Mouse (Mus musculus): ENCODE measurements around the gene Ncan.

Gene Ncan

DNA sequence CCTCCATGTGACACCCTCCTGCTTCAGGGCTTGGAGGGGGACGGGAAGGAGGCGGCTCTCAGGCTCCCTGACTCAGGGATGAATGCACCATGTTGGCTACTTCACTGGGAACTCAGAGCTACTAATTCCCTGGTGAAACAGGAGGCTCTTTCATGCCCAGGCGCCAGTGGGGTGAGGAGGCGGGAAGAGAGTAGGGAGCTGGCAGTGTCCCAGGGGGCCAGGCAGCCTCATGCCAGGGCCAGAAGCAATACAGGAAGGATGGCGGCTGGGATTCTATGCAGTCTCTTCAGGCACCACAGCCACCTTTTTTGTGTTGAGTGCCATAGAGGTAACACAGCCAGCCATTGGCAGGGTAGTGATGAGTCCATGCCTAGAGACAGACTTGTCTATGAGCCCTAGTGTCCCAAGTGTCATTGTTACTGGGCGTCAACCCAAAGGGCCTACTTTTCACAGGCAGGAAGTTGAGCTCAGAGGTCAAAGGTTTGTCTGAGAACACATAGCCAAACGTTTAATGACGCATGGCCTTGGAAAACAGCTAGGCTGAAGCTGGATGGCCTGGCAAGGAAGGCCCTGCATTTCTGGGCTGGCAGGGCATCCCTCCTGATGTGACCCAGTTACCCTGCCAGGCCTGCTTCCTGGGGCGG is 8.8 kb upstream of the Ncan start:
- peak; percentile 74 to 79 for DNase-seq (ENCODE audit: low spot score in 2 of 2)

DNA sequence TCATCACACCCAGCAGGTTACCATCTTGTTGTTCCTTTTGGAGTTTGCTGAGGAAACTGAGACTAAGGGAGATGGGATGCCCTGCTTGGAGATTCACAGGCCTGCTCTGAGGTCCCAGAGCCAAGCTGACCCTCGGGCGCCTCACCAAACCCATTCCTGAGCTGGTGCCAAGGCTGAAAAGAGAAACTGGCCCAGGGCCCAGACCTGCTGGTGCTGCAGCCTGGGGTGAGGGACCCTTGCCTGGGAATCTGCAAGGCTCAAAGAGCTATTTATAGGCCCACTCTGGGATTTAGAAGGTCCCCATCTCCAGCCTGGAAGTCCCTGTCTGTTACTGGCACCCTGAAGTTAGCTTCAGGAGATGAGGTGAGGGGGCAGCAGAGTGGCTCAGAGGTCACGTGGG is 7.8 kb upstream of the Ncan start:
- peak; percentile 45 to 67 for DNase-seq (ENCODE audit: low spot score in 2 of 2)

DNA sequence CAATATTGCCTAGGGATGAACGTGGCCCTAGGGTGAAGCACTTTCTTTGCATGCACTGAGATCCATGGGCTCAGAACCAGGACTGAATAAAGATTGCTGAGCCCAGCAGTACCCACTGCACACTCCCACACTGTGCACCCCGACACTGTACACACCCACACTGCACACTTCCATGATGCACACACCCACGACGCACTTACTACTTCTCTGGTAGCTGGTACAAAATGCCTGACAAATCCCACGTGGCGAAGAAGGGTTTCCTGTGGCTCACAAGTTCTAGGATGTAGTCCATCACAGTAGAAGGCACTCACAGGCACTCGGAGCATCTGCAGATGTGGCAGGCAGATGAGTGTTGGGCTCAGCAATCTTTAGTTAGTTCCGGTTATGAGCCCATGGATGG is 4.3 kb upstream of the Ncan start:
- peak in 1 of 2 experiments; percentile 46 for DNase-seq (ENCODE audit: low spot score in 2 of 2)

DNA sequence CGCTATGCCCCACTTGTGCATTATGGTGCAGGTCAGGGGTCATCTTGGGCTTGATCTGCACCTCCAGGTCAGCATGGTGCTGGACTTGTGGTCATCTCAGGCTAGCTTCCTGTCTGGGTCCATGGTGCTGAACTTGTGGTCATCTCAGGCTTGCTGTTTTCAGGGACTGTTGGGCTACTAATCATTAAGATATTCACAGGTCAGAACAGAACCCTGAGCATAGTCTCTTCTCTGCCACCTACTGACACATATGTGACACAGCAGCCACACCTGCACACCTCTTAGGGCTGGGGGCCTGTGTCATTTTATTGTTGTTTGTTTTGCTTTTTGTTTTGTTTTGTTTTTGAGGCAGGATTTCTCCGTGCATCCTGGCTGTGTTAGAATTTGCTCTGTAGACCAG is 2.2 kb upstream of the Ncan start:
- no peak for DNase-seq (ENCODE audit: low spot score in 2 of 2)

DNA sequence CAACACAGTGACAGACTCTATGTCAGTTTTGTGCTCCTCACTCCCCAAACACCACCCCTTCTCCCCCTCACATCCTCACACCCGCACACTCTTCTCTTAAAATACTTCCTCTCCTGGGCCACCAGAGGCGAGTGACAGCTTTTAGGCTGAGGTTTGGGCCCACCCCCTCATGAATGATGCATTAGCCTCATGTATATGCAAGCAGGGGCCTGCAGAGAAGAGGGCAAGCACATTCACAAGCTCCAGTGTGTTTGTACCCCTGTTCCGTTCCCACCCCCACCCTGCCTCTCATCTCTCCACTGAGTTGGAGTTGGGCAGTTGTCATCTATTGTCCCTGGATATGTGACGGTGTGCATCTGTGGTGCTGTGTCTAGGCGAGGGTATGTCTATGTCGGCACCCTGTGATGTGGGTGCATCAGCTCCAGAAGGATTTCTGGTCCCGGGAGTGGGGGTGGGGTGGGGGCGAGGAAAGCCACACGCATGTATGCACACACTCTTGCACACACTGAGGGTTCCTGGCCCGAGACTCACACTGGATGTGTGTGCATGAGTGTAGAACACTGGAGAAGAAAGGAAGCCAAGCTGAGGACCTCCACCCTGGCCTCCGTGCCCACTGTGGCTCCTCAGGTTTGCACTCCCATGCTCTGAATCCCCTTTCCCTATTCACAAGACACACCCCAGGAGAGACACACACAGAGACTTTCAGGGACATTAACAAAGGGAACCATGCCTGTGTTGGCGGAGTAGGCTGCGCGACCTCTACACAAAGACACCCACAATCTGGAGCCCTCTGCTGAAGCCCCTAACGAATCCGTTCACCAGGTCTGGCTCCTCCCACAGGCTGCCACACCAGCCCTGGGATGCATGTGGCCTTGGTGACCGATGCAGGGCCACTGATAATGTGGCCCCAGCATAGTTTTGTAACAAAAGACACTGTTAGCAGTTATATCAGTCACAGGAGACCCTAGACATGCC is 1.7 kb downstream of the Ncan start:
- DNase-seq (ENCODE audit: low spot score in 2 of 2) = peak; percentile 74 to 86

DNA sequence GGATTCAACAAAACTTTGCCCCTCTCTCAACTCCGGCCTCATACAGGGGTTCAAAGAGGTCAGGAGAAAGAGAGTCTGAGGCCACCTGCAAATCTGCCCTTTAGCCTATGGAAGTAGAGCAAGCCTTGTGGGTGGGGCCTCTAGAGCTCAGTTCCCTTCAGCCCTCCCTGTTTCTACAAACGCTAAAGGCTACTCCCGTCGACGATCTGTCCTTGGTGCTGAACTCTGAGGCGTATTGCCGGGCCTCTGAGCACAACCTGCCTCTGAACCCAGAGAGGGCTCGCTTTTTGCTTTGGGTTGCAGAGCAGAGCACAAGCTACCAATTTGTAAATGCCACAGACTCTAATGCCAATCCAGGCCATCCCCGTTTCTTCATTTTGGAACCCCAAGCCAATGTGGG is 3.1 kb downstream of the Ncan start:
- DNase-seq (ENCODE audit: low spot score in 2 of 2) = no peak

DNA sequence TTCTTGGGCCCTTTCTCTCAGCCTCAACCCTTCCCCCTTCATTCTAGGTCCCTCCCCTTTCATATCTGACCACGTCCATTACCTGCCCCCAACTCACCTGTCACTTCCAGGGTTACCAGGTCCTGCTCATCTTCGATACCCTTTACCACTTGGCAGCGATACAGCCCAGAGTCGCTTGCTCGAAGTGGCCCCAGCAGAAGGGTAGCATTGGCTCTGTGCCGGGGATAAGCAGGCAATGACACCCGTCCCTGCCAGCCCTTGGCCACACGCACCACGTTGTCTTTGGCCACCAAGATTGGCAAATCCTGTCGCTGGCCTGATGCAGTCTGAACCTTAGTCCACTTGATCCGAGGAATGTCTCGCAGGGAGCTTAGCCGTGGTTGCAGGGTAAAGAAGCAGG is 5.8 kb downstream of the Ncan start:
- DNase-seq (ENCODE audit: low spot score in 2 of 2) = no peak

DNA sequence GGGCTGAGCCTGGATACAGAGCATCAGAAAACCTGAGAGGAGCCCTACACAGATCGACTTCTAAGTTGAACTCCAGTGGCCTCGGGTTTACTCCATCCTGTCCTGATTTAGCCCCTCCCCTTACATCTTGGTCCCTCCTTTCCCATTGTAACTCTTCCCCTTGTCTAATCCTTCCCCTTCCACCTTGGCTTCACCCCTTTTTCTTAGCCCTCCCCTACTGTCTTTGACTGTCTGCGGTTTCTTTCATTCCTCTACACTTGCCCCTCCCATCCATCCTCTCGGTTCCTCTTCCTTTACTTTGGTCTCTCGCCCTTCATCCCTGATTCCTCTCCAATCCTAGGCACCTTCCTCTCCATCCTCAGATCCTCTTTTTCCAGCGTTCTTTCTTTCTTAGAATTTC is 6.2 kb downstream of the Ncan start:
- no peak for DNase-seq (ENCODE audit: low spot score in 2 of 2)

DNA sequence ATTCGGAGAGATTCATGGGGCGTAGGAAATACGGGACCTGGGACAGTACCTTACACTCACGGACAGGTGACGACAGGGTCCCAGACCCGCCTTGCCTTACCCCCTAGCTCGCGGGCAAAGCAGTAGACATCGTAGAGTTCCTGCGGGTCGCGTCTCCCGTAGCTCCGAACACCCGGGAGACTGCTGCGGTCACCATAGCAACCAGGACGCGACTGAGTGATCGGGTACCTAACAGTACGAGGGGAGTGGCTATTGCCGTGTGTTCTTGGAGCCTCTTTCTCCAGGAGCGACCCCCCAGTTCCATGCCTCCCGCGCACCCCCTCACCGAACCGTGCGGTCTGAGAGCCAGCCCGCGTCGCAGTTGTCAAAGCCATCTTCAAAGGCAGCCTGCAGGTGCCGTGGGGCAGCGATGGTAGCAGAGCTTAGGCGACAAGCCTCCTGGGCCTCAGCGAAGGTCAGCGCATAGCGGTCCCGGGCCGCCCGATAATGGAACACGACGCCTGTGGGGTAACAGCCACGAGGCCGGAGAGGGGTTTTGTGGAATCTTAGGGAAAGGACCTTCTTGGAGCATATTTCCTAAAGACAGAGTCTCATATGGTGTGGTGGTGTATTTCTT is 8.2 kb downstream of the Ncan start:
- DNase-seq (ENCODE audit: low spot score in 2 of 2) = no peak

DNA sequence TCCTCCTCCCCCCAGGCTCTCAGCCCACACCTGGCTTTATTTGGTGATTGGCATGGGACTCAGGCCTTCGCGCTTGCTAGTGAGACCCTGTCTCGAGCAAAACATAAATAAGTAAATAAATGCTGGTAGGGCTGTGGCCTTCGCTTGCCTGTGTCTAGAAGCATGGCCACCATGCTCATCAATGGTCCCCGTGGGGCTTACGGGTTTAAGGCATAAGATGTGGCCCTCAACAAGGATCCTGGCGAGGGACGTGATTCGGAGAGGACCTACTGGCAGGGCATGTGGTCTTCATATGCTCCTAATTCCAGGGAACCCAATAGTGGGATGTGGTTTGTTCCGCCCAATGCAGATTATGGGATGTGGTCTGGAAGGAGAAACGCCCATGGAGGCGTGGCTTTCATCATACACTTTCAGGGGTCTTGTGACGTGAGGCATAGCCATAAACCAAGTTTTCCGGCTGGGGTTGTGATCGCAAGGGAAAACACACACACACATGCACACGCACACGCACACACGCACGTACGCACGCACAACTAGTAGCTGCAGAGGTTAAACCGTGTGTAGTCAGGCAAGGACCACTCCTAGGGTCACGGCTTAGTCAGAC is 9.4 kb downstream of the Ncan start:
- no peak for DNase-seq (ENCODE audit: low spot score in 2 of 2)

DNA sequence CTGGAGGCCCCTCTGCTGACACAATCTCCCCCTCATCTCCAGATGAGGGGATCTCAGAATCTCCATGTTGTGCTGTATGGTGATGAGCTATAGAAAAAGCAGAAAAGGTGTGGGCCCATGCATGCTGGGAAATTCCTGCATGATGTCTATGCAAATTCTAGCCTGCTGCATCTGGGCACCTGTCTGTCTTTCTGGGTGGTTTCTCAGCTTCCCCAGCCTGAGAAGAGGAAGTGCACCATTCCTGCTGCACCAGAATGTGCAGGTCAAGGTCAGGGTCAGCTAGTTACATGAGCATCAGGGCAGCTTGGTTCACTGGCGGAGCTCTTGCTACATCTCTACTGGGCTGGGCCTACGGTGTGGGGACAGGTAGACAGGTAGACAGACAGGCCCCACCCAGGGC is 10.2 kb downstream of the Ncan start:
- no peak for DNase-seq (ENCODE audit: low spot score in 2 of 2)

DNA sequence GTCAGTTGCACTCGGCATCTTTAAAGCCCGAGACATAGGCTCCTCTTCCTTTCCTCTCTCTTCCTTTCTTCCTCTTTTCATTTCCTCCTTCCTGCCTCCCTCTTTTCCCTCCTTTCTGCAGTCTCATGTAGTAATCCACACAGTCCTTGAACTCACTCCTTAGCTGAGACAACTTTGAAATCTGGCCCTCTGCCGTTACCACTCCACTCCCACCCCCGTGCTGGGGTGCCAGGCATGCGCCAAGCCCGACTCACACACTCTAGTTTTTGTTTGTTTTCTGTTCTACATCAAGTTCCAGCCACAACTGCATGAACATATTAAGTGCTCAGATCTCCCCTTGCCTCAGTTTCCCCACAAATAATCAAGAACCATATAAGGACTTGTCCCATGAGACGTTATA is 15.8 kb downstream of the Ncan start:
- DNase-seq (ENCODE audit: low spot score in 2 of 2) = no peak

DNA sequence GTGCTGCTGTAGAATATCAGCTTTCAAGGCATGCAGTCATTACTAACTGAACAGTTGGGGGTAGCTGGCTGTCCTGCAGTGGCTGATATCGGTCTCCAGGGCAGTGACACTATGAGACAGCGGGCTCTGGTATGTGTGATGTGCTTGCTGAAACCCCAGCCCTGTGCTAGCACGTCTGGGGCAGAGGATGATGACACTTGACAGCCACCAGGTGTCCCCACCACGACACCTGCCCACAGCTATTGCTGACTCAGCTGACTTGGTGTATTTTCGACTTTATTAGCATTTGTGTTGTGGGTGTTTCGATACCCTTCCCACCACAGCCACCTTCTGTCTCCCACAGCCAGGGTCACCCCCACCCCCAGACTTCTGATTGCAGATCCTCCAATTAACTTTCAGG is 16.2 kb downstream of the Ncan start:
- DNase-seq (ENCODE audit: low spot score in 2 of 2) = no peak

DNA sequence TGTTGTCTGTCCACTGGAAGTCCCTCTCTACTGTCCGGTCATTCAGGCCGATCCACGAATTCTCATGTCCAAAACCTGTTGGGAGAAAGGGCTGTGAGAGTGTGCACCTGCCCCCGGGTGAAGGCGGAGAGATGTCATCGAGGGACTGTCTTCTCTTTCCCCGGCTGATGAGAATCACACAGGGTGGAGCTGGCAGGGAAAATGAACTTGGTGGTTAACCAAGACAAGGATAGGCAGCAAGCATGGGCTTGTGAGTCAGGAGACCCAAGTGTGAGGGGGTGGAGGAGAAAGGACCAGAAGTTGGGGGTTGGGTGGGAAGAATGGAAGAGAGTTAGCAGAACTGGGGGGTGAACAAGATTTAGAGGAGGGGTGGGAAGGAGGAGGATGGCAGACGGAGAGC is 20.4 kb downstream of the Ncan start:
- DNase-seq (ENCODE audit: low spot score in 2 of 2) = no peak

DNA sequence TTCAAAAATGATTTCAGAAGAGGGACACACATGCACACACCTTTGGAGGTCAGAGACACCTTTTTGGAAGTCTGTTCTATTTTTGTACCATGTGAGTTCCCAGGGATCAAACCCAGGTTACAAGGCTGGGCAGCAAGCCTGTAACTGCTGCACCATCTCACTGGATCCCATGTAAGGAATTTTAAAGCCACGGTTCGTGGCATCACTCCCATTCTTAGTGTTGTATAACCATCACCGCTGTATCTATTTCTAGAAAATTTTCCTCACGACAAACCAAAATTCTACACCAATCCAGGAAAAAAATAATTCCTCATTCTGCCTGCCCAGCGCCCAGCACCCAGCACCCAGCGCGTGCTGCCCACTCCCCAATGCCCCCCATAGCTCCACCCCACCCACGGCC is 21.4 kb downstream of the Ncan start:
- peak in 1 of 2 experiments; percentile 82 for DNase-seq (ENCODE audit: low spot score in 2 of 2)

DNA sequence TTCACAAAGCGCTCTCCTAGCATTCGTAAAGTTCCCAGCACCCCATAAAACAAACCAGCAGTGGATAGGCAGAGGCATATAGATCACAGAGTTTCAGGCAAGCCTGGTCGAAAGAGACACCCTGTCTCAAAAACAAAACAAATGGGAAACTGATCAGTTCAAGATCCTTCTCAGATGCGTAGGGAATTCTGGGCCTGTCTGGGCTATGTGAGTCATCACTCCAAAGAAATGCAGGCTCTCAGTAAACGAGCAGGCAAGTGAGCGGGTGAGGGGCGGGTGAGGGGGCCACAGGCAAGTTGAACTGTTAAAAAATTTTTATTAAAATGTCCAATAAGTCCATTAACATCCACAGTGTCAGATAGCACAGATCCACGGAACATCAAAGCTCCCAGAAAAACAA is 27.9 kb downstream of the Ncan start:
- DNase-seq (ENCODE audit: low spot score in 2 of 2) = no peak

DNA sequence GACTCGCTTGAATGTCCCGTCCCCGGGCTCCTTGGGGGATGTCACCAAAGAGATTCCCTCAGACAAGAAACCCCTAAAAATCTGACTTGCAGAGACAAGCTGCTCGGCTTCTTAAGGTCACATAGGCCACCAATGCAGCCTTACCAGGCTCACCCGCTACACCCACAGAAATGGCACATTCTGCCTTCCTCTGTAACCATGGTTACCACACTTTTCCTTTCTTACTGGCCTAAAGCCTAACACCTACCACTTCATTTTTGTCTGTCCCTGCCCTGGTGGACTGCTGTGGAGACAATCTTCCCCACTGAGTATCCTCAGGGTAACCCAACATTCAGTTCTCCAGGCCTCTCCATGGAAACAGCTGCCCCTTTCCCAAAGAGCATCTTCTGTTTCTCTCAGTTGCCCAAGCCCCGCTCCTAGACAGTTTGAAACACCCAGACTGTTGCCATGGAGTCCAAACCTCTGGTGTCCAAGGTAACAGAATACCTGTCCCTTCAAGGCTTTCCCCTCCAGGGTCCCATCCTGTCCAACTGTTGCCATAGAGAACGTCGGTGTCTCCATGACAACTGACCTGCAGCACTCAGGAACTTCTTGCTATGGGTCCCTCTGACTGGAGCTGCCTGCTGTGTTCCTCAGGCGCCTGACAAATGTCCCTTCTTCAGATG is 31.2 kb downstream of the Ncan start:
- DNase-seq (ENCODE audit: low spot score in 2 of 2) = peak in 1 of 2 experiments; percentile 54

DNA sequence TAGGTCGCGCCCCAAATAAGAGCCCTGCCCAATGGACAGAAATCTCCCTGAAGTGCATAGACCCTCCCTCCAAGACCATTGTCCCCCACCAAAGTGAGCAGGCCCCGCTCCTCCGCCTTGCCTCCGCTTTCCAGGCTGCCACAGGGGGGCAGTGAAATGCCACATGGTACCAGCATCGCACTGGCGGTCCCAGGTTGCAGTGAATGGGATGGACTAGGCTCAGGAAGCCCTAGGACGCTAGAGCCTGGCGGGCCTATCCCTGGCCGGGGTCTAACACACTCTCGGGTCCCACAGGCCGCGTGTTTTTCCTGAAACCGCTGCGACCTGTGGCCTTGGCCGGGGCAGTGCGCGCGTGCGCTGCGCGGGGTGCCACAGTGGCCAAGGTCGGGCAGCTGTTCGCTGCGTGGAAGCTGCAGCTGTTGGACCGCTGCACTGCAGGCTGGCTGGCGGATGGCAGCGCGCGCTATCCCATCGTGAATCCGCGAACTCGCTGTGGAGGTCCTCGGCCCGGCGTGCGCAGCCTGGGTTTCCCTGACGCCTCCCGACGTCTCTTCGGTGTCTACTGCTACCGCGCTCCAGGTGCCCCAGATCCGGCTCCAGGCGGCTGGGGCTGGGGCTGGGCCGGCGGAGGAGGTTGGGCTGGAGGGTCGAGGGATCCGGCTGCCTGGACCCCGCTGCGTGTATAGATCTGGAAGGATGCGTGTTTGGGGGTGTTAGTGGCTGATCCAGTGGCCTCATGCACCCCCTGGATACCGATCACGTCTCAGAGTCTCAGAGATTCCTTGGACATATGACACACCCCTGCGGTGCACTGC is 32.6 kb downstream of the Ncan start:
- peak; percentile 75 to 76 for DNase-seq (ENCODE audit: low spot score in 2 of 2)

DNA sequence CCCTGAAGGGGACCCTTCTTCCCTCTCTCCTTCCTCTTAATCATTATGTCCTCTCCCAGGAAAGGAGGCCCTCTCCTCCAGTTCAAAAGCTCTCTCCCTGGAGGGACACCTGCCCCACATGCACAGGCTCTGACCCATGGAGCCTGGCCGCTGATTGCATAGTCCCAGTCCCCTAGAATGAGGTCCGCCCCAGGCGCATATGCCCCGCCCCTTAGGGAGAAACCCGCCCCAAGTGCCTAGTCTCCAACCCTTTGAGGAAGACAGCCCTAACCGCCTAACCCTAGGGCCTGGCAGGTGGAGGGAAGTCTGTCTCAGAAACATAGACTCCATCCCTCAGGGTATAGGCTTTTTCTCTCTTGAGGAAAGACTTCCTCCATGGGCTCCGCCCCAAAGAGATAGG is 33.4 kb downstream of the Ncan start:
- no peak for DNase-seq (ENCODE audit: low spot score in 2 of 2)

DNA sequence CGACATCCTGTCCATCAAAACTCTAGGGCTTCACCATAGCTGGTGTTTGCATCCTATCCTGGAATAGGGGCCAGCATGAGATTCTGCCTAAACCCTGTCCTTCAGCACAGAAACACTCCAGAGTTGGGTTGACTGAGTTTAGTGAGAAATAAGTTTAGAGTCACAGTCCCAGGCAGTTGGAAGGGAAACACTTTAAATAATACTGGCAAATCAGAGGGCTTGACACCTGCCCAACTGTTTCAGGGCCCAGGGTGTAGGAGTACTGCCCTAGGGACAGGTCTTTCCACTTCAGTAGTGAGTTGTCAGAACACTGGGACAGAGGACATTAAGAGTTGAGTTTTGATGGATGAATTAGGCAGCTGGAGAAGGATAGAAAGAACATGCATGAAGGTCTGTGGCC is 34.5 kb downstream of the Ncan start:
- DNase-seq (ENCODE audit: low spot score in 2 of 2) = no peak

All from frontal cortex, postnatal 36 days (tissue).